Mouse (Mus musculus): ENCODE data around the gene Haus2.

Gene Haus2

DNA sequence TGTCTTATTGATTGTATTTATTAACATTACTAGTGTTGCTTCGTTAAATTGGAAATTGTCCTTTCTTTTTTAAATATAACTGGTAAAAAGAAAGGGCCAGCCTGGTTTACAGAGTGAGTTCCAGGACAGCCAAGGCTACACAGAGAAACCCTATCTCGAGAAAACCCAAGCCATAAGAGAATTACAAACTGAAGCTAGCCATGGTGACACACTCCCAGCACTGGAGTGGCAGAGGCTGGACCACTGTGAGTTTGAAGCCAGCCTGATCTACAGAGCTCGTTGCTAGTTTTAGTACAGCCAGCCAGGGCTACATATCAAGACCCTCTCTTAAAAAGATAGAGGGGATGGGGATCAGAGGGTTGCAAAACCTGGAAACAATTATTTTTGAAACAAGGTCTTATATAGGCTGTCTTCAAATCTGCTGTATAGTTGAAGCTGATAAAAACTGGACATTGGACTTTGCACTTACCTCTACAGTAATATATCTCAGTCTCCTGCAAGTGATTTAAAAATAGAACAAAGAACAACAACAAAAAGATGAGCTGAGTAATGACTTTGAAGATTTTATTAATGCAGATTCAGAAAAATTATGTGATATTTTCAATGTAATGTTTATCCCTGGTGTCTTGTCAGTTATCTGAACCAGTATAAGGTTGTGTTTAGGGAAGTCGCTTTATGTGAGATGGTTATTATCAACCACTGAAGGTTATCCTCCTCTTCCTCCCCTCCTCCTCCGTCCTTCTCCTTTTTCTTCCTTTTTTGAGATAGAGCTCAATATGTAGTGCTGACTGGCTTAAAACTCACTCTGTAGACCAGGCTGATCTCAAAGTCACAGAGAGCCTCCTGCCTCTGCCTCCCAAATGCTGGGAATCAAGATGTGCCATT lies 7.3 kb downstream of the Haus2 start:
- no peak for DNase-seq (ENCODE audit: low read depth, low spot score)

GRCm38 (mm10) chr2:120619538-120619937 lies 10.4 kb downstream of the Haus2 start:
- peak; percentile 11 for DNase-seq (ENCODE audit: low read depth, low spot score)

DNA sequence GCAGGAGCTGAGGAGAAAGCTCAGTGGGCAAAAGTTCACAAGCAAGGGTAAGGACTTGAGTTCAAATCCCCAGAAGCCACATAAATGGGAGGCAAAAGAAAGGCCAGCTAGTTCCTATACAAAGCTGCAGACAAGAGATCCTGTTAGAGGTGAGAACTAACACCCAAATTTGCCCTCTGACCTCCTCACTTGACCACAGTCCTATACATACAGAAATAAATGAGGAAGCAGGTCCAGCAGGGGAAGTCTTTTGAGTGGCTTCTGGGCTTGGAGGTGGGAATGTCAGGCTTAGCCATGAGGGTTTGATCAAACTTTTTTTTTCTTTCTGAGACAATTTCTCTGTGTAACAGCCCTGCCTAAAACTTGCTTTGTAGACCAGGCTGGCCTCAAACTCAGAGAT lies 13.7 kb downstream of the Haus2 start:
- peak; percentile 9 for DNase-seq (ENCODE audit: low read depth, low spot score)

- DNase-seq (ENCODE audit: low read depth, low spot score) = no peak
Observed at GRCm38 (mm10) chr2:120628076-120628865, 19.1 kb downstream of the Haus2 start.

DNA sequence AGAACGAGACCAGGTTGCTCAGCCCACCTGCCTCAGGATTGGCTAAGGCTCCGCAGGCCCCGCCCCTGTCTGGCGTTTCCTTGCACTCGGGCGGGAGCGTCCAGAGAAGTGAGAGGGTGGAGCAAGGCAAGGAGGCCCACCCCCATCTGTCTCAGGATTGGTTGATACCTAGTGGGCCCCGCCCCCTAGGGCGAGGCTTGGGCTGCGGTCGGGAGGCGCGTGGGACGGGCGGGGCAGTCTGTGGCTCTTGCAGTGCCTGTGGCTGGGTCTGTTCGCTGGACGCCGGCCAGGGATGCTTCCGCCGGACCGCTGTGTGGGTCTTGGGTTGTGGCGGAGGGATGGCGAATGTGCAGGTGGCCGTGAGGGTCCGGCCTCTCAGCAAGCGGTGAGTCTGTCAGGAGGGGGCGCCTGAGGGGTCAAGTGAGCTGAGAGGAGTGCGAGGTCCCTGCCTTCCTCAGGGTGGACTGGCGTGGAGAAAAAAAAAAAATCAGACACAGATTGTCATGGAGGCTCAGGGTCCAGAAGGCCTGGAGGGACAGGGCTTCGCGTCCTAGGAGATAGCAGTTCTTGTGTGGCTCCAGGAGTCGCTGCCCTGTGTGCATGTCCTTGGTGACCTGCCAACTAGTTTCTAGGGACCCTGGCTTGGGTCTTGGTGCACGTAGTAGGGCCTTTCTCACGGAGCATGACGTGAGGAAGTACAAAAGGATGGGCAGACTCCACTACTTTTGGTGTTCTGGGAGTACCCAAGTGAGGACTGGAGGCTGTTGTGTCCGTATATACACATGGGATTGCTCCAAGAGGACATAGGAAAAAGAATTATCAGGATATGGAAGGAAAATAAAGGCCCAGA lies 19.9 kb downstream of the Haus2 start, which contains the start of gene Stard9:
Gene Stard9 (plus strand): TSS at position 236 of the 850 bp plus-strand sequence.
- peak; percentile 99 for DNase-seq (ENCODE audit: low read depth, low spot score)

- DNase-seq (ENCODE audit: low read depth, low spot score) = no peak
Observed at GRCm38 (mm10) chr2:120630246-120630645, 21.1 kb downstream of the Haus2 start.

DNA sequence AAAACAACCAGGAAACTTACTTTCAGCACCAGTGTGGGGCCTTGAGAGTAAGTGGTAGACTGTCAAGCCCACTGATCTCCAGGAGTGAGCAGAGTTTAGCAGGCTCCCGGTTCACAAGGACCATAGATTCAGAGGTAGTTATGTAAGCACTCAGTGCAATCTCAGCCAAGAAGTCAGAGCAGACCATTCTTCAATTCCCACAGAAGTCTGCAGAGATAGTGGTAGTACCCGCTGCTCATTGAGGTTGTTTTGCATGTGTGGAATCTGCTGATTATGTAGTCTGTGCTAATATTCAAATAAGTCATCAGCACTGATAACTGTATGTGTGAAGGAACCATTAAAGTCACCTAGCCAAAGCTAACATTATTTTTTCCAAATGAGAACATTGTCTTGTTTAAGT lies 21.5 kb downstream of the Haus2 start:
- no peak for DNase-seq (ENCODE audit: low read depth, low spot score)

DNA sequence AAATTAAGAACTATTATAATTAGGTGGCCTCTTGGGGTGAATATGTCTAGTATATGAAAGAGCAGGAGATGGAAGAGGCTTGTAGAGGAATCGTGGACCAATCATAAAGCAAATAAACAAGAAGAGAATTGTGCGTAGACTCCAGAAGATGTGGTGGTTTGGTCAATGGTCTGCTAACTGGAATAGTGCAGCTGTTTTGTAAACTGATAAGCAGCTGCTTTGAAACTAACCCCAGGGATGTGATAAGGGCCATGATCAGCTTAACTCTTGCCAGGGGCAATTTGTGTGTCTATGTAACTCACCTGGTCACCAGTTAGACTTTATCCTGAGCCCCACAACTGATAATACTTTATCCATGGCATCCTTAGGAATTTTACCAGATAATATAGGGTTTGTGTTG lies 22.3 kb downstream of the Haus2 start:
- no peak for DNase-seq (ENCODE audit: low read depth, low spot score)

- no peak for DNase-seq (ENCODE audit: low read depth, low spot score)
Observed at GRCm38 (mm10) chr2:120631957-120632356, 22.8 kb downstream of the Haus2 start.

GRCm38 (mm10) chr2:120640835-120641234 lies 31.7 kb downstream of the Haus2 start:
- DNase-seq (ENCODE audit: low read depth, low spot score) = no peak

- no peak for DNase-seq (ENCODE audit: low read depth, low spot score)
Observed at GRCm38 (mm10) chr2:120643836-120644235, 34.7 kb downstream of the Haus2 start.

GRCm38 (mm10) chr2:120646777-120647176 lies 37.6 kb downstream of the Haus2 start:
- DNase-seq (ENCODE audit: low read depth, low spot score) = no peak

DNA sequence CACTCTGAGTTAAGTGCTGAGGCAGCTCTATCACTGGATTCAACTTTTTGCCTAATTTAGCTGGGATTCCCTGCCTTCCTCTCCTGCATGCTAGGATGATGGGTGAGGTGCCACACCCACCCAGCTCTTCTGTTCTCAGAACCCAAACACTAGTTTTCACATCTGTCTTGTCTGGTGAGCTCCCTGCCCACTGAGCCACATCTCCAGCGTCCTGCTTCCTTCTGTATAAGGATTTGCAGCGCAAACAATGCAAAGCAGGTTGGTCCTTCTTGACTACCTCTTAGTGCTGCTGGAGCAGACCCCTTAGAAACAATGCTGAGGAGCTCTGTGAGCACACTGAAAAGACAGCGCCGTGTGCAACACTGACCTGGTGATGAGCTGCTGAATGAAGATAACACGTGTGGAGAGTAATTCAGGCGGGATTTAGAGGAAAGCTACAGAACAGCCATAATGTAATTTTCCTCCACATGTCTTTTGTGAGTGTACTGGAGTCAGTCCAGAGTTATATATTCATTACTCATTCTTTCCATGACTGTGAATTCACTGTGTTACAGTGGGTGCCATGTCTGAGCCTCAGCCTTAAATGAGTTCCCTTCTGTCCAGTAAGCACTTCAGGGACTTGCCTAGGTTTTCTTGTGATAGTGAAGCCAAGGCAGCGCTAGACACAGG lies 43.2 kb downstream of the Haus2 start:
- DNase-seq (ENCODE audit: low read depth, low spot score) = no peak

DNA sequence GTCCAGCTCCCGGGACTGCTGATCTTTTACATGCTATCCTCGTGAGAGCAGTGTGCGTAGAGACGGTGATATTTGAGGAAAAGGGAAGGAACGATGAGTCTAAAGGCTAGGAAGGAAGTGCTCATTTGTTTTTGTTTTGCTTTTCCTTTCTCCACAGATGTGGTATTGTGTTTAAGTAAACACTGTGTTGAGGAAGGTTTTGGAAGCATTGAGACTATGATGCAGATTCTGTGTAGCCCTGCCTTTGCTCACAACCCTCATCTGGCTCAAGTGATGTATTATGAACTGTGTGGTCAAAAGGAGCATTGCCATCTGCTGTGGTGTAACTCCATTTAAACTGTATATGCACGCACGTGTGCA lies 43.7 kb downstream of the Haus2 start:
- no peak for DNase-seq (ENCODE audit: low read depth, low spot score)

DNA sequence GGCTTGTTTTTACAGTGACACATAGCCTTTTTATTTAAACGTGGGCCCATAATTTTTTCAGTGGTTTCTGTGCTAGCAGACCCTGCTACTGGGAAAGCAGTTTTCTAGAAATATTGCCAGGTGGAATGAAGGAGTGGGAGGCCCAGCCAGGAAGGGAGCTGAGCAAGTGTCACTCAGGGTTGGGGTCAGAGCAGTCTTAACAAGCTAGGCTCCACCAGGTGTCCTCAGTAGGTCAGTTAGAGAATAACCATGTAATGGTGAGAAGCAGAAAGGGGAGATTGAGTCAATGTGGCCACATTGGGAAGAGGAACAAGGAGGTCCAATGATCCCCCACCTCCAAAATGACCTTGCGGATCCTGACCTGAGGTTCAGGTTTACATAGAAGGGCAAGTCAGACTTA lies 45.5 kb downstream of the Haus2 start:
- DNase-seq (ENCODE audit: low read depth, low spot score) = no peak

- no peak for DNase-seq (ENCODE audit: low read depth, low spot score)
Observed at GRCm38 (mm10) chr2:120655905-120656304, 46.7 kb downstream of the Haus2 start.

DNA sequence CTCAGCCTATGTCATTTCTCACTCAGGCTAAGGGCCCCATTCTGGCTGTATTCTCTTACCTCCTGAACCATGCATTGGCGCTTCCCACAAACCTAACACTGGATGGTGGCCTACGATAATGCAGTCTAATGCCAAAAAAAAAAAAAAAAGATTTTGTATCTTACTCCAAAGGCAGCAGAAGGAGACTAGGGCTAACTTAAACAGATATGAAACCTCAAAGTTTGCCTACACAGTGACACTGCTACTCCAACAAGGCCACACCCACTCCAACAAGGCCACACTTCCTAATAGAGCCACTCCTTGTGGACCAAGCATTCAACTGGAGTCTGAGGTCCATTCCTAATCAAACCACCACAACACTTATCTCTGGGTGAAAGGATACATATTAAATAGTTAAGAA lies 47.5 kb downstream of the Haus2 start:
- DNase-seq (ENCODE audit: low read depth, low spot score) = no peak

GRCm38 (mm10) chr2:120658486-120658885 lies 49.3 kb downstream of the Haus2 start:
- no peak for DNase-seq (ENCODE audit: low read depth, low spot score)

DNA sequence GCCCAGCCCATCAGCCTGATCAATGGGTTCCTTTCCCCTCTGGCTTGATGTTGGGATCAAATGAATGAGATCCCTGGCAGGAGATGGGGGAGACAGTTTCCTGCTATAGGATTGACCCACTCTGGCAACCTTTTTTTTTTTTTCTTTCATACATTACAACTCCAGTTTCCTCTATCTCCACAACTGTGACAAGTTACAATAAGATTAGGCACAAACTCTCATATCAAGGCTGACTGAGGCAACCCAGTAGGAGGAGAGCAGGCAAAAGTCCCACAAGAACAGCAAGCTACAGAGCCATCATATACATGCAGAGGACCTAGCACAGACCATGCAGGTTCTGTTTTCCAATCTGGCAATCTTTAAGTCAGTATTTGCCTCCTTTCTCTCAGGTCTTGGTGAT lies 50.1 kb downstream of the Haus2 start:
- no peak for DNase-seq (ENCODE audit: low read depth, low spot score)

- no peak for DNase-seq (ENCODE audit: low read depth, low spot score)
Observed at GRCm38 (mm10) chr2:120660486-120661078, 51.4 kb downstream of the Haus2 start.

GRCm38 (mm10) chr2:120662766-120663165 lies 53.6 kb downstream of the Haus2 start:
- DNase-seq (ENCODE audit: low read depth, low spot score) = peak; percentile 51
